Mouse (Mus musculus): ENCODE data around the gene Ncf2. TPM values are rescaled to one million over a fixed set of nuclear protein-coding genes. Genes with fewer than 3 reads are reported as not detected.

Gene Ncf2
- total and polyA plus RNA-seq, 2 experiments from 2014 or later, result 1.6 to 1.8 TPM

DNA sequence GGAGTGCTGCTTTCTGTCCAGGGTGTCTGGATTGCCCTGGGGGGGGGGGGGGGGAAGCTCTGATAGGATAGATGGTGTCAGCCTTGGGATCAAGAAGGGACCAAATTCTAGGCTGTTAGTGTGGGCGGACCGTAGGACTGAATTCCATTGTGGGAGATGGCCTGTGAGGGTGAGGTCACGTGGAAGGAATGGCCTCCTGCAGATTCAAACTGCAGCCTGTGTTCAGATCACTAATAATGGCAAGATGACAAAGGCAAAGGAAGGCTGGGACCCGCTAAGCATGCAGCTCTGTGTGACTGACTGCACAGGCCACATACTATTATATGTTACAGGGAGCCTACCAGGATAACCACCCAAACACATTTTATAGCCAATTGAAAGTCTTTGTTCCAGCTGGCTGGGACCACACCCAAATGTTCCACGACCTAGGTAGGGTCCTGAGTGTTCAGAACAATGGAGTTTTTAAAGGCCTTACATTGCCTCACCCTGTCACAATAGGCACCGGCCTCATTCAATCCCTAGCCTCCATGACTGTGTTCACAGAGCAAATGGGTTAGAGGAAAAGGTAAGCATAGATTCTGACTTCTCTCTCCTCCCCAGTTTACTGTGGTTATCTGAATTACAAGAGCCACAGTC lies 6.4 kb upstream of the Ncf2 start:
- no peaks in the 10 kb centered on the region for H3K9me3 ChIP-seq (ENCODE audit: low read length)
- H3K4me3 ChIP-seq (ENCODE audit: low read depth, low read length), result no peak overlapping the region
- WGBS, result 37% methylated on average over 6 of the region's 6 CpGs
- H3K4me1 ChIP-seq (ENCODE audit: insufficient read depth, low read length), result no peaks in the 10 kb centered on the region
- ATAC-seq (ENCODE audit: low FRiP score) (no peak), DNase-seq (ENCODE audit: low spot score) (no peak)
- TF ChIP-seq CTCF (IDR thresholded peaks at IDR 0.05), result no peak
- H3K4me2 ChIP-seq (ENCODE audit: low read depth, low read length, poor library complexity, severe bottlenecking), result no peak overlapping the region
- no peaks in the 10 kb centered on the region for H3K36me3 ChIP-seq (ENCODE audit: insufficient read depth, low read length)
- no peaks in the 10 kb centered on the region for H3K27me3 ChIP-seq (ENCODE audit: insufficient read depth, low read length)
- no peak overlapping the region for H3K9ac ChIP-seq (replicated peaks; ENCODE audit: low read length, poor library complexity, severe bottlenecking)
- no peak overlapping the region for H3K27ac ChIP-seq (ENCODE audit: low read depth, low read length)

DNA sequence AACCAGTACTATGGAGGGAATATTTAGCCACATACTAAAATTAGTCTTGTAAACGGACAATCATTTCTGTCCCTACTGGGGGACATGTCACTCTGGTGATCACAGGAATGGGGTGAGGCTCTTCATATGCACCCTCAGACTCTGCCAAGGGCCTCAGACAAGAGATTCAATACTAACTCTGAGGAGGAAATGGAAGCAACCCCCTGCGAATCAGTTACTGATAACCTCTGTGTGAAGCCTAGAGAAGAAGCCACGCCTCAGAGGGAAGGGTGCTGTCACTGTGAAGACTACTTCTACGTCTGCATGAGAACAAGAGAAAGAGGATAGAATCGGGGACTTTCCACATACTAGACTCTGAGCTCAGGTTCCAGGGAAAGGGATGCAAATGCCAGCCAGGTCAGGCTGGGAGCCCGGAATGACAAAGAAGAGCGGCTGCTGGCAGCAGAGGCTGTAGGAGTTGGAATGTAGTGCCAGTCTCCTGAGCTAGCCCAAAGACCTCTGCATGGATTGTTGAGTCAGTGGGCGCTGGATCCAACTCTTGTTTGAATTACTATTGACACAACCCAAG lies 4.2 kb upstream of the Ncf2 start:
- Histone ChIP-seq H3K4me3 (ENCODE audit: low read depth, low read length) (no peak overlapping the region), H3K9ac (replicated peaks; ENCODE audit: low read length, poor library complexity, severe bottlenecking) (no peak overlapping the region), H3K4me1 (ENCODE audit: insufficient read depth, low read length) (no peaks in the 10 kb centered on the region), H3K27me3 (ENCODE audit: insufficient read depth, low read length) (no peaks in the 10 kb centered on the region), H3K4me2 (ENCODE audit: low read depth, low read length, poor library complexity, severe bottlenecking) (no peak overlapping the region), H3K36me3 (ENCODE audit: insufficient read depth, low read length) (no peaks in the 10 kb centered on the region), H3K27ac (ENCODE audit: low read depth, low read length) (no peak overlapping the region), H3K9me3 (ENCODE audit: low read length) (no peaks in the 10 kb centered on the region)
- TF ChIP-seq CTCF (IDR thresholded peaks at IDR 0.05), result no peak
- 82% methylated on average over 8 of the region's 8 CpGs for WGBS
- DNase-seq (ENCODE audit: low spot score), result no peak
- no peak for ATAC-seq (ENCODE audit: low FRiP score)

DNA sequence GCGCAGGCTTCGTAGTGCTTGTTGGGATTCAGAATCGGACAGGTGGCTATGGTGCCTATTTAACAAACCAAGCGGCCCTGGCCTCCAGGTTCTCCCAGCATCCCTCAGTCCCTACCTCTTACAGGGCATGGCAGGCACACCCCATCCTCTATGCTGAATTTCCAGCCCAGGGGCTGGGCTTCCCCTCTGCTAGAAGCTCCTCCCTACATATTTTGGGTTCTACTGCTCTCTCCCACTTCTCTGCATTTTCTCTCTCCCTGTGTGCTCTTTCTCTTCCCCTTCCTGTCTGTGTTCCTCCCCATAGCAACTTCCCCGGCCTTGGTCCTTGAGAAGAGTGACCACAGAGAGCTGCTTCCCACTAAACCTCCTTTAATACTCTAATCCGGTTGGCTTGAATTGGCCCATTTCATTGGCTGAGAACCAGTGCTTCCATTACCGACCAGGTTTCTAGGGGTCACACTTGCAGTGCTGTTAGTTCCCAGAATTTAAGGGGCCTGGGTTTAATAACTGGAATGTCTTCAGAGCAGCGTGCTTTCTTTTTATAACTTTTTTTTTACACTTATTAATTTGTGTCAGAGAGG lies 3.2 kb upstream of the Ncf2 start:
- DNase-seq (ENCODE audit: low spot score) (no peak), ATAC-seq (ENCODE audit: low FRiP score) (no peak)
- WGBS, result 80% methylated on average over 8 of the region's 8 CpGs
- no peak overlapping the region for H3K4me3 ChIP-seq (ENCODE audit: low read depth, low read length)
- no peak for TF ChIP-seq CTCF (IDR thresholded peaks at IDR 0.05)
- H3K4me1 ChIP-seq (ENCODE audit: insufficient read depth, low read length), result no peaks in the 10 kb centered on the region
- H3K36me3 ChIP-seq (ENCODE audit: insufficient read depth, low read length), result no peaks in the 10 kb centered on the region
- H3K9me3 ChIP-seq (ENCODE audit: low read length), result no peaks in the 10 kb centered on the region
- no peak overlapping the region for H3K27ac ChIP-seq (ENCODE audit: low read depth, low read length)
- H3K27me3 ChIP-seq (ENCODE audit: insufficient read depth, low read length), result no peaks in the 10 kb centered on the region
- H3K9ac ChIP-seq (replicated peaks; ENCODE audit: low read length, poor library complexity, severe bottlenecking), result no peak overlapping the region
- no peak overlapping the region for H3K4me2 ChIP-seq (ENCODE audit: low read depth, low read length, poor library complexity, severe bottlenecking)

DNA sequence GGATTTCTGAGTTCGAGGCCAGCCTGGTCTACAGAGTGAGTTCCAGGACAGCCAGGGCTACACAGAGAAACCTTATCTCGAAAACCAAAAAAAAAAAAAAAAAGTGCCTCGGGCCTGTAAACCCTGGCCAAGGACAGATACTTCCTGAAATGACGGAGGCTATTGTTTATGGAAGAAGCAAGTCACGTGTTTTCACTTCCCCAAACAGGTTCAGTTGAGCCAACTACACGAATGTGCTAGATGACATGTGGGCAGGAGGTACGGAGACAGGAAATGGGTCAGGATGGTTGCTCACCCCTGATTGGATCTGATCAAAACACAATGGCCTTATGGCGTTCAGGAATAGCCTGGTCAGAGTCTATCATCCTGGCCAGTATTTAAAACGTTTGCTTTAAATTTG lies 1.9 kb upstream of the Ncf2 start:
- Histone ChIP-seq H3K27me3 (ENCODE audit: insufficient read depth, low read length) (no peaks in the 10 kb centered on the region), H3K4me1 (ENCODE audit: insufficient read depth, low read length) (no peaks in the 10 kb centered on the region), H3K36me3 (ENCODE audit: insufficient read depth, low read length) (no peaks in the 10 kb centered on the region), H3K9me3 (ENCODE audit: low read length) (no peaks in the 10 kb centered on the region), H3K4me2 (ENCODE audit: low read depth, low read length, poor library complexity, severe bottlenecking) (no peak overlapping the region), H3K27ac (ENCODE audit: low read depth, low read length) (no peak overlapping the region), H3K4me3 (ENCODE audit: low read depth, low read length) (no peak overlapping the region), H3K9ac (replicated peaks; ENCODE audit: low read length, poor library complexity, severe bottlenecking) (no peak overlapping the region)
- DNase-seq (ENCODE audit: low spot score), result no peak
- no peak for TF ChIP-seq CTCF (IDR thresholded peaks at IDR 0.05)
- ATAC-seq (ENCODE audit: low FRiP score), result no peak
- WGBS, result 84% methylated on average over 9 of the region's 9 CpGs

DNA sequence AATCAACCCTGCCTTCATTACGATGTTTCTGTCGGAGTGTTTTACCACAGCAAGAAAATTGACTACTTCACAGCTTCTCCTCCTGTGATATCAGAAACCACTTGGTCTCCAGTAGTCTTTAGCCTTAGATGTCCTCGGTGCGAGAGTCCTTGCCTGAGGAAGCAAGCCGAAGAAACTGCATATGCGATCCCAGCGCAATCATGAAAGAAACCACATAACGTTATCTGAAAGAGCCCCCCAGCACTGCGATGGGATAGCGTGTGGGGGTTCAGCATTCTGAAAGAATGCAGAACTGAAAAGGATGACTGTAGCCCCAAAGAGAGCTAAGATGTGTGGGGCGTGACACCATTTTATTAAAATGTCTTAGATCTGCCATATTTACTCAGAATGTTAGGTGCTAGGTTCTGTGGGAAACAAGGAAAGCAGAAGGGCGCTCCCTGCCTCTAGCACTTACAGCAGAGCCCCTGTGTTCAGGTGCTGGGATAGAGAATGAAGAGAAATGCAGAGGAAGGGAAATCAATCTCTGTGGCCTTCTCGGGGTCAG lies 711 bp downstream of the Ncf2 start:
- DNase-seq (ENCODE audit: low spot score) (no peak), ATAC-seq (ENCODE audit: low FRiP score) (no peak)
- no peak for TF ChIP-seq CTCF (IDR thresholded peaks at IDR 0.05)
- H3K27ac ChIP-seq (ENCODE audit: low read depth, low read length), result no peak overlapping the region
- no peak overlapping the region for H3K4me2 ChIP-seq (ENCODE audit: low read depth, low read length, poor library complexity, severe bottlenecking)
- no peaks in the 10 kb centered on the region for H3K4me1 ChIP-seq (ENCODE audit: insufficient read depth, low read length)
- no peaks in the 10 kb centered on the region for H3K9me3 ChIP-seq (ENCODE audit: low read length)
- no peaks in the 10 kb centered on the region for H3K27me3 ChIP-seq (ENCODE audit: insufficient read depth, low read length)
- H3K36me3 ChIP-seq (ENCODE audit: insufficient read depth, low read length), result no peaks in the 10 kb centered on the region
- no peak overlapping the region for H3K9ac ChIP-seq (replicated peaks; ENCODE audit: low read length, poor library complexity, severe bottlenecking)
- WGBS, result 86% methylated on average over 13 of the region's 13 CpGs
- no peak overlapping the region for H3K4me3 ChIP-seq (ENCODE audit: low read depth, low read length)

DNA sequence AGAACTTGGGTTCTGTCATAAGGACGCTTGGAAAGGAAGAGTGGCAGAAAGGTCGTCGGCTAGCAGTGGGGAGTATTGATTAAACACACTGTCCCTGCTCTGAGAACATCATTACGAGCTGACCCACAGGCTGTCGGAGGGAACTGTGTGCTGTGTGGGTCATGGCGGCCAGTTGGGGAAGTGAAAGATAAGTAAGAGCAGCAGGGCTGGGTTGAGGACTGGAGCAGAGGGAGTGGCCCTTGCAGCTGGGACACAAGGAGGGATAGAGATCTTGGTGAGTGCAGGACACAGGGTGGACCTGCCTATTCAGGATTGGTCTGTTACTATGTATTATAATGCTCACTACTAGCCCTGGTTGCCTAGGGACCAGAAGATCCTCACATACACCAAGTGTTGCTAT lies 4.9 kb downstream of the Ncf2 start:
- Histone ChIP-seq H3K9me3 (ENCODE audit: low read length) (no peaks in the 10 kb centered on the region), H3K4me3 (ENCODE audit: low read depth, low read length) (no peak overlapping the region), H3K36me3 (ENCODE audit: insufficient read depth, low read length) (no peaks in the 10 kb centered on the region), H3K4me1 (ENCODE audit: insufficient read depth, low read length) (no peaks in the 10 kb centered on the region), H3K9ac (replicated peaks; ENCODE audit: low read length, poor library complexity, severe bottlenecking) (no peak overlapping the region), H3K27ac (ENCODE audit: low read depth, low read length) (no peak overlapping the region), H3K4me2 (ENCODE audit: low read depth, low read length, poor library complexity, severe bottlenecking) (no peak overlapping the region), H3K27me3 (ENCODE audit: insufficient read depth, low read length) (no peaks in the 10 kb centered on the region)
- TF ChIP-seq CTCF (IDR thresholded peaks at IDR 0.05), result no peak
- 84% methylated on average over 6 of the region's 6 CpGs for WGBS
- ATAC-seq (ENCODE audit: low FRiP score) (no peak), DNase-seq (ENCODE audit: low spot score) (no peak)
